Mouse (Mus musculus): ENCODE results near the gene Kcnk4.

The Kcnk4 gene

GRCm38 (mm10) chr19:6934195-6934977, at the start of gene Kcnk4:
TSS of gene Kcnk4 (minus strand) at chr19:6934515.
- DNase-seq, result no peak

GRCm38 (mm10) chr19:6983621-6984020, 49.3 kb upstream of the Kcnk4 start:
- no peak for DNase-seq

GRCm38 (mm10) chr19:6981465-6981864, 47.1 kb upstream of the Kcnk4 start:
- no peak for DNase-seq

- peak; percentile 99 for DNase-seq
These were observed 46.2 kb upstream of the Kcnk4 start, which contains the start of gene Fkbp2 for GRCm38 (mm10) chr19:6980381-6981093. TSS of gene Fkbp2 (minus strand) at chr19:6980501.

- DNase-seq, result peak; percentile 100
These were observed 45.4 kb upstream of the Kcnk4 start for GRCm38 (mm10) chr19:6979486-6980380.

- DNase-seq, result no peak
These were observed 44.7 kb upstream of the Kcnk4 start for GRCm38 (mm10) chr19:6979001-6979479.

- DNase-seq, result no peak
These were observed 44.3 kb upstream of the Kcnk4 start for GRCm38 (mm10) chr19:6978639-6978974.

- no peak for DNase-seq
These were observed 43.7 kb upstream of the Kcnk4 start for GRCm38 (mm10) chr19:6977759-6978638.

- DNase-seq, result peak; percentile 83
These were observed 41.5 kb upstream of the Kcnk4 start, which contains the start of gene Plcb3 for GRCm38 (mm10) chr19:6975537-6976521. TSS of gene Plcb3 (minus strand) at chr19:6976470.

- peak; percentile 94 for DNase-seq
These were observed 40.2 kb upstream of the Kcnk4 start, which contains the start of gene Ppp1r14b for GRCm38 (mm10) chr19:6974211-6975205. TSS of gene Ppp1r14b (plus strand) at chr19:6974968.

GRCm38 (mm10) chr19:6973581-6974190, 39.4 kb upstream of the Kcnk4 start:
- no peak for DNase-seq

- no peak for DNase-seq
These were observed 38.1 kb upstream of the Kcnk4 start for GRCm38 (mm10) chr19:6972247-6972917.

- DNase-seq, result no peak
These were observed 37.3 kb upstream of the Kcnk4 start for GRCm38 (mm10) chr19:6971644-6972043.

- no peak for DNase-seq
These were observed 36.3 kb upstream of the Kcnk4 start for GRCm38 (mm10) chr19:6970460-6971085.

GRCm38 (mm10) chr19:6969665-6970381, 35.5 kb upstream of the Kcnk4 start:
- peak; percentile 75 for DNase-seq

- no peak for DNase-seq
These were observed 35.0 kb upstream of the Kcnk4 start for GRCm38 (mm10) chr19:6969291-6969664.

All from lung, postnatal 10 days (tissue).